Mouse (Mus musculus) liver, postnatal 0 days (tissue): ENCODE data around the gene Ercc6l.
"Not testable (repeated sequence)": the region's sequence is repeated elsewhere in the genome, so short reads cannot be mapped to it uniquely, and the experiment has no call there.

ENCODE experiments used
- CTCF ChIP-seq: sonication (generic); IDR thresholded peaks from 2 replicates; pipeline ENCODE4 v1.5.1; 2016; ENCODE audit warnings: antibody characterized with exemption, low read depth
- EP300 ChIP-seq: IDR thresholded peaks from 2 replicates; pipeline ENCODE4 v1.6.1; 2016; ENCODE audit warnings: antibody characterized with exemption, low read depth, mild to moderate bottlenecking

GRCm38 (mm10) chrX:102109349-102109748 lies 47.5 kb downstream of the Ercc6l start:
- TF ChIP-seq CTCF, EP300: not testable (repeated sequence)
